ENCODE assay signal across 17 mouse cellular contexts in the genomic region with DNA sequence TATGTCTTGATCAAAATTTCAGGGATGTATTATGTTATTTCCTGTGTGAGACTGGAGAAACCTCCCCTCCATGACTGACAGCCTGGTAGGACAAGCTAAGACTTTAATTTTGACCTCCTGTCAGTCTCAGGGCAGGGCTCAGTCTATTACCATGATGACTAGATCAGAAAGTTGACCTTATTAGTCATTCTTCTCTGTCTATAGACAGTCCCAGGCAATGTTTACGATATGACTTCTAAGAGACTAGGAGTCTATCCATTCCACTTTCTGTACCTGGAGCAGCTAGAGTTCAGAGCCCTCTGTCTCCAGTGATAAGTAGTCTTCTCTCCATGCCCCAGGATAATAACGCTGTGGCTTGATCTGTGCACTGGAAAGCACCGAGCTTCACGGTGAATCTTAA.
DNase-seq lines count a peak whose midpoint lies in the region; TF ChIP-seq lines count a peak whose summit lies in the region.
"Had no signal": no experiment of that assay in that cellular context is flagged by ENCODE, and none has a peak within 500 bp of the region (broad histone marks: within the 10 kb centered on the region; RNA-seq: fewer than 3 reads in every experiment).

No protein-coding gene starts in this region.

- TF ChIP-seq POLR2A in myocyte (IDR thresholded peaks at IDR 0.05; ENCODE audit: insufficient read length, low read depth): no peak

- H3K4me3 ChIP-seq in brown adipose tissue, adult 24 weeks (ENCODE audit: insufficient read depth, low read depth, low read length): no peak overlapping the region
- H3K4me3 ChIP-seq in myocyte: no peak overlapping the region
- H3K4me3 ChIP-seq: embryonic facial prominence, embryonic 10.5 days; embryonic facial prominence, embryonic 12.5 days; forebrain, embryonic 13.5 days had no signal

- H3K4me2 ChIP-seq in myocyte (ENCODE audit: low read depth): peak overlapping the region; percentile 19
- H3K4me2 ChIP-seq: embryonic facial prominence, embryonic 12.5 days; forebrain, embryonic 13.5 days had no signal

- peak; percentile 73 for DNase-seq in heart, adult 11 months
- no peak for DNase-seq in heart, adult 9 months (ENCODE audit: low spot score in 2 of 2)
- no peak for DNase-seq in kidney, adult 18-20 months
- DNase-seq in kidney, postnatal 4 days: no peak
- DNase-seq: adrenal gland, adult 2 months; adrenal gland, postnatal 10 days; adrenal gland, postnatal 25 days; cerebellum, adult 11-12 months; cerebellum, adult 2 months; cerebellum, adult 9-10 months; cerebellum, postnatal 10 days; cerebellum, postnatal 25 days had no signal

- H3K36me3 ChIP-seq in myocyte (ENCODE audit: control insufficient read depth, insufficient read depth): no peaks in the 10 kb centered on the region
- H3K36me3 ChIP-seq: embryonic facial prominence, embryonic 10.5 days; embryonic facial prominence, embryonic 12.5 days had no signal

- H3K27ac ChIP-seq in brown adipose tissue, adult 24 weeks (replicated peaks; ENCODE audit: low read depth, low read length): peak overlapping the region; percentile 81
- H3K27ac ChIP-seq: embryonic facial prominence, embryonic 10.5 days; embryonic facial prominence, embryonic 12.5 days; forebrain, embryonic 13.5 days had no signal

- H3K4me1 ChIP-seq in brown adipose tissue, adult 24 weeks (ENCODE audit: control insufficient read depth, insufficient read depth, insufficient read length, low read length): peaks cover 13% of the 10 kb centered on the region; the same call in 1 of the 2 replicates
- H3K4me1 ChIP-seq: embryonic facial prominence, embryonic 10.5 days; embryonic facial prominence, embryonic 12.5 days; forebrain, embryonic 13.5 days had no signal

- H3ac ChIP-seq in myocyte (ENCODE audit: control insufficient read depth, insufficient read length): no peak overlapping the region

- H3K27me3 ChIP-seq in myocyte (ENCODE audit: control insufficient read depth, insufficient read depth, insufficient read length): no peaks in the 10 kb centered on the region
- H3K27me3 ChIP-seq: embryonic facial prominence, embryonic 12.5 days; forebrain, embryonic 13.5 days had no signal

- H3K79me2 ChIP-seq in myocyte (ENCODE audit: control insufficient read depth, insufficient read depth): no peaks in the 10 kb centered on the region

TF ChIP-seq in myocyte, 11 proteins besides CTCF, POLR2A, EP300 and RAD21:
- TF ChIP-seq REST (IDR thresholded peaks at IDR 0.05; ENCODE audit: insufficient read depth, insufficient read length) (no peak), TCF12 (IDR thresholded peaks at IDR 0.05; ENCODE audit: insufficient read depth, poor library complexity, severe bottlenecking) (no peak), SRF (IDR thresholded peaks at IDR 0.05; ENCODE audit: control insufficient read depth, insufficient read length, low read depth) (no peak), MYOG (IDR thresholded peaks at IDR 0.05; ENCODE audit: control insufficient read depth in 1 of 3, insufficient read depth in 1 of 3, insufficient read length in 2 of 3, low read depth in 2 of 3) (no peak), POLR2AphosphoS2 (IDR thresholded peaks at IDR 0.05; ENCODE audit: insufficient read length, low read depth) (no peak), E2F4 (IDR thresholded peaks at IDR 0.05; ENCODE audit: insufficient read depth) (no peak), TCF3 (IDR thresholded peaks at IDR 0.05; ENCODE audit: insufficient read length, low read depth) (no peak), CEBPB (IDR thresholded peaks at IDR 0.05; ENCODE audit: insufficient read depth, poor library complexity, severe bottlenecking) (no peak), MAX (IDR thresholded peaks at IDR 0.05; ENCODE audit: low read depth) (no peak), USF1 (IDR thresholded peaks at IDR 0.05; ENCODE audit: low read depth) (no peak), MYOD1 (IDR thresholded peaks at IDR 0.05; ENCODE audit: control insufficient read depth in 1 of 3, insufficient read length in 2 of 3, low read depth in 2 of 3) (no peak)
